Mouse (Mus musculus) spleen, adult 2 months (tissue): ENCODE results near the gene Nol4l.

Experiments used
- CTCF ChIP-seq: fragments of 200-500 bp; IDR thresholded peaks from 2 replicates; pipeline ENCODE4 v1.5.1; 2011; ENCODE audit warnings: mild to moderate bottlenecking, inconsistent platforms; ENCODE audit not compliant: insufficient read depth, insufficient read length, insufficient replicate concordance; ENCODE audit errors: extremely low read depth
- POLR2A ChIP-seq: fragments of 200-500 bp; IDR thresholded peaks from 2 replicates; pipeline ENCODE4 v1.6.1; 2011; ENCODE audit warnings: low read depth, low read length, inconsistent platforms

DNA sequence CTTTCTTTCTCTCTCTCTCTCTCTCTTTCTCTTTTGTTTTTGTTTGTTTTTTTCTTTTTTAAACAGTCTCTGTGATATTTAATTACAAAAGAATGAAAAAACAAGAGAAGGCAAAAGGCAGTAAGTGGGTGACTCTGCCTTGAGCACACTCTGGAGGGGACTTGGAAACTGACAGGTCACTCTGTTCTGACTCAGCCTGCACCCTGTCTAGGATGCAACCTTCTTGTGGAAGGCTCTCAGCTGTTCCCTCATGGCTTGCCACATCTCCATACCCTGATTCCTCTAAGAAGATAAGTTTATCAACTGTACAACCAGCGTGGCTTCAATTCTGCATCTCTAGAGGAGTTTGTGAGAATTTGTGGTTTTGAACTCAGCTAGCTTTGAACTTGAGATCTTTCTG lies 62.4 kb downstream of the Nol4l start:
- no peak for TF ChIP-seq POLR2A
- no peak for TF ChIP-seq CTCF
